Mouse (Mus musculus): ENCODE measurements at regions not wholly inside any gene's neighbourhood (a gene's known extent, or its start where the extent isn't known, plus 50 kb on each side); places are given as distances from the start of the nearest gene placed in this dataset.

- DNase-seq, result no peak
Measured at GRCm38 (mm10) chr5:7782235-7782634, 178.0 kb upstream of the Steap4 start.

DNA sequence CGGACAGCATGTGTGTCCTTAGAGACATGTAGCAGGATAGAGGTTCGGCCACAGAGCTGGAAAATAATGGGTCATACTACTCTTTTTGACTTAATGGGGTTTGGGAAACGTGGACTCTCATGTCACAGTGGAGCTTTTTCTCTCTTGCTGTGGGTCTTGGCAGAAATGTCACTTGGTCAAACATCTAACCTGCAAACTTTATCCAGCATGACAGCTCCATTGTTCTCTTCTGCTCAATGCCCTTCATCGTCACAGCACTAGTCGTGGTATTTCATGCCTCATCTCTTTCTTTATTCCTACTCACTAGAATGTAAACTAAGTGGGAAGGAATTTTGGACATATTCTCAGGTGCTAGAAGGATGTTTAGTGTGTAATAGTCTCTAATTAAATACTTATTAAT, 171.9 kb upstream of the Steap4 start:
- no peak for DNase-seq

DNA sequence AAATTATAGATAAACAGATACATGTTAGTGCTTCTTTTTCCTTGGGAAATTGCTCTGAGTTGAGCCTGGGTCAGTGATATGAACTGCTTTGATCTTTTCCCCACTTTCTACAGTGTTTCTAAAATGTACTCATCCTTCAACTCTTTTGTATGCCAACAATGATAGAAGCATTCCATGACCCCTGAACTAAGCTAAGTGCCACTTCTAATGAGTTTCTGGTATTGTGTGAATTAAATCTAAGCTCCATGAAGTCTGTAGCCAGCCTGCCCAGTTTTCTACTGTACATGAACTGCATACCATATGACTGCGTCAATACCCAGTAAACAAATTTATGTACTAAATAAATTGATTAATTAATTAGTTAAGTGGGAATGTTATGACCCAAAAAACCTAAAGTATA, 171.1 kb upstream of the Steap4 start:
- DNase-seq, result no peak

DNA sequence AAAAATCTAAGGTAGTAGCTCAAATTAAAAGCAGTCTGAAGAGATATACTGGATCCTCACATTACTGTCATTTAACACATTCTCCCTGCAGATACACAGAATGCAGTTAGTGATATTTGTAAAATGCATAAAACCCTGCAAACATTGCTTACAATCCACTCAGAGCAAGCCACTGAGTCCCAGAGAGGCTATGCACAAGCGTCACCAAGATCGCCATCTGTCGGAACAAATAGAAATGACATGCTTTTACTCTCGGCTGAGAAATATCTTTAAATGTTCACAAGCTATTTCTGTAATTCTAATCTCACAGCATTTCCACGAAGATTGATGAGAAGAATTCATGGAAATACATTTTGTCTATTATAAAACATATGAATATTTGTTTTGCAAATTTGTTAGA, 139.7 kb upstream of the Steap4 start:
- DNase-seq, result peak; percentile 0

- no peak for DNase-seq
Measured at GRCm38 (mm10) chr5:7821700-7822099, 138.6 kb upstream of the Steap4 start.

DNA sequence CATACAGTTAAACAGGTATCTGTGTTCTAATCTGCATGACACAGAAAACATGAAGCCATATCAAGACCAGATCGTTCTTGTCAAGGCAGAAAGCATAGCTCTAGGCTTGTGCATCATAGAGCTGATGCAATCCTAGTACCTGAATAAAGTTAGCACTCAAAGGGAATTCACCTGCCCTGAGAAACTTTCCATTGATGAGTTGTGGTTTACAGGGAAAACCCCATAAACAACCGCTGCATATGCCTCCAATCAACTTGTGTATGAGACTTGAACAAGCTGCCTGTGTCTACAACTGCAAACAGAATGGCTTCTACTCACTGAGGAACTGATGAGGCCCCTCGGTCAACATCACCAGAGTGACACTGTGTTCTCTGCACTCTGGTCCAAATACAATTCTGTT, 130.6 kb upstream of the Steap4 start:
- DNase-seq, result no peak

DNA sequence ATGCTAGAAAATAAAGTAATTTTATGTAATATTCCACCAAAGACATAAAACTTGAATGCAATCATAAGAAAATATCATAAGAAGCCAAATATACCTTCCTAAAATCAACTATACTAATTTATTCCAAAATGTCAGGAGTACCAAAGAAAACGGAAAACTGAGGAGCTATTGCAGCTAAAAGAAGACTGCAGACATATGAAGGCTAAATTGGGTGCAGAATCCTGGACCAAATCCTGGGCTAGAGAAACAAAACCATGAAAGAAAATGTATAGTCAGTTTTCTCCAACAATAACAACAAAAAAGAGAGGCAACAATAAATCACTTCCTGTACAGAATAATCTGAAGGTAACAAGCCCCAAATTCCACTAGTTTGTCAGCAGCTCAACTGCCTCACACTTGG, 126.4 kb upstream of the Steap4 start:
- DNase-seq, result no peak

DNA sequence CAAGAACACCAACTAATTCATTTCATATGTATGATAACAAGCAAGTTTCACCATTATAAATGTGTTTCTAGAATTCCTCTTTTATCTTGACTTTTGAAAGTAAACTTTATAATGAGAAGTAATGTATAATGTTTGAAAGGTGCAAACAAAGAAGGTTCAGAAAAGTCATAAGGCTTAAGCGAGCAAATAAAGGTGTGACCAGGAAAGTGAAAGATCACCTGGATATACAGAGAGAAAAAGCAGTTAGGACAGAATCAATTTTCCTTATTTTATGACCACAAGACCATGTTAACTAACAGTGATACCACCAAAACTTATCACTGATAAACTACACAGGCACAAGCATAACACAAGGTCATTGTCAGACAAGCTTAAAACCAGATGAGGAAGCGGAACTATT, 97.2 kb upstream of the Steap4 start:
- DNase-seq, result no peak

GRCm38 (mm10) chr5:7866041-7866641, 94.1 kb upstream of the Steap4 start:
- DNase-seq, result no peak

GRCm38 (mm10) chr5:7899537-7899936, 60.7 kb upstream of the Steap4 start:
- no peak for DNase-seq
